8 mouse cellular contexts compared by ENCODE assay signal in genomic region chr6:116010541-116010940, GRCm38 (mm10). TPM values are rescaled to one million over a fixed set of nuclear protein-coding genes. Genes with fewer than 3 reads are reported as not detected.
DNase-seq lines count a peak whose midpoint lies in the region; ATAC-seq lines count a peak whose summit lies in the region.
"Had no signal": no experiment of that assay in that cellular context is flagged by ENCODE, and none has a peak within 500 bp of the region (broad histone marks: within the 10 kb centered on the region; RNA-seq: fewer than 3 reads in every experiment).

No protein-coding gene starts in this region.

- H3K4me2 ChIP-seq in forebrain, embryonic 12.5 days: no peak overlapping the region
- no peak overlapping the region for H3K4me2 ChIP-seq in hindbrain, embryonic 13.5 days
- H3K4me2 ChIP-seq: midbrain, embryonic 12.5 days had no signal

- WGBS in forebrain, embryonic 12.5 days: 5% methylated on average over 6 of the region's 6 CpGs
- WGBS in hindbrain, embryonic 13.5 days: 6% methylated on average over 6 of the region's 6 CpGs

- no peak overlapping the region for H3K4me3 ChIP-seq in forebrain, embryonic 12.5 days (replicated peaks)
- no peak overlapping the region for H3K4me3 ChIP-seq in hindbrain, embryonic 13.5 days
- H3K4me3 ChIP-seq: midbrain, embryonic 12.5 days had no signal

- no peak overlapping the region for H3K27ac ChIP-seq in forebrain, embryonic 12.5 days
- no peak overlapping the region for H3K27ac ChIP-seq in hindbrain, embryonic 13.5 days
- H3K27ac ChIP-seq: midbrain, embryonic 12.5 days had no signal

- DNase-seq in NIH3T3 (ENCODE audit: low read depth): peak; percentile 94
- peak; percentile 67 for DNase-seq in c-Kit-positive CD71-positive TER-119-negative erythroid progenitor cells, embryonic 14.5 days (ENCODE audit: low read depth)
- DNase-seq in left cerebral cortex, adult 18-20 months (ENCODE audit: low spot score in 2 of 2): peak; percentile 88 to 92
- peak; percentile 89 to 92 for DNase-seq in right cerebral cortex, postnatal 10 days (ENCODE audit: low spot score in 2 of 2)

- 0 out of 2 replicates have a peak, but pooled peaks cover 3% of the 10 kb centered on the region for H3K4me1 ChIP-seq in forebrain, embryonic 12.5 days
- H3K4me1 ChIP-seq in hindbrain, embryonic 13.5 days (replicated peaks): no peaks in the 10 kb centered on the region
- H3K4me1 ChIP-seq: midbrain, embryonic 12.5 days had no signal

- no peaks in the 10 kb centered on the region for H3K36me3 ChIP-seq in forebrain, embryonic 12.5 days (replicated peaks)
- H3K36me3 ChIP-seq in hindbrain, embryonic 13.5 days: no peaks in the 10 kb centered on the region
- H3K36me3 ChIP-seq: midbrain, embryonic 12.5 days had no signal

- H3K27me3 ChIP-seq in forebrain, embryonic 12.5 days: peaks cover 4% of the 10 kb centered on the region; the same call in 1 of the 2 replicates
- H3K27me3 ChIP-seq in hindbrain, embryonic 13.5 days: peaks cover 9% of the 10 kb centered on the region; the same call in 1 of the 2 replicates

- no peaks in the 10 kb centered on the region for H3K9me3 ChIP-seq in forebrain, embryonic 12.5 days
- H3K9me3 ChIP-seq in hindbrain, embryonic 13.5 days: no peaks in the 10 kb centered on the region
- H3K9me3 ChIP-seq: midbrain, embryonic 12.5 days had no signal

- peak; percentile 22; the same call in 1 of the 2 replicates for ATAC-seq in forebrain, embryonic 12.5 days (ENCODE audit: low FRiP score)
- ATAC-seq in hindbrain, embryonic 13.5 days (ENCODE audit: low FRiP score): peak; percentile 64; the same call in 1 of the 2 replicates
- ATAC-seq in megakaryocyte progenitor cell, adult 5-6 weeks (replicated peaks; ENCODE audit: poor library complexity): peak; percentile 65

- H3K9ac ChIP-seq in forebrain, embryonic 12.5 days: no peak overlapping the region
- H3K9ac ChIP-seq in hindbrain, embryonic 13.5 days: no peak overlapping the region
- H3K9ac ChIP-seq: midbrain, embryonic 12.5 days had no signal

RNA-seq across cellular contexts. Expression of gene Plxnd1, which starts 15.7 kb away (rescaled TPM):
- 18.8 and 19.2 TPM in 2 replicates for polyA plus RNA-seq in forebrain, embryonic 12.5 days (2016; fragmentation: Nextera tagmentation; extraction: Ambion mirVana)
- polyA plus RNA-seq in hindbrain, embryonic 13.5 days (2015; fragmentation: Nextera tagmentation; extraction: Ambion mirVana): 9.1 and 11.3 TPM in 2 replicates
- total RNA-seq in left cerebral cortex, adult 18-20 months (2021): 100 to 1,000 TPM; 103 to 123 TPM
- total RNA-seq in megakaryocyte progenitor cell, adult 5-6 weeks (2015): 51.5 and 70.9 TPM in 2 replicates
- total RNA-seq in megakaryocyte progenitor cell, adult 5-6 weeks (2017): 33.9 and 43.9 TPM in 2 replicates
